Mouse (Mus musculus): Measurements from ENCODE around the gene Slc3a2. TPM values are rescaled to one million over a fixed set of nuclear protein-coding genes. Genes with fewer than 3 reads are reported as not detected.
A peak's percentile ranks its signal among the peaks of the same experiment; 100 is the strongest.

The Slc3a2 gene
- polyA plus RNA-seq, 1 experiment from 2014 or later, result 175 TPM

DNA sequence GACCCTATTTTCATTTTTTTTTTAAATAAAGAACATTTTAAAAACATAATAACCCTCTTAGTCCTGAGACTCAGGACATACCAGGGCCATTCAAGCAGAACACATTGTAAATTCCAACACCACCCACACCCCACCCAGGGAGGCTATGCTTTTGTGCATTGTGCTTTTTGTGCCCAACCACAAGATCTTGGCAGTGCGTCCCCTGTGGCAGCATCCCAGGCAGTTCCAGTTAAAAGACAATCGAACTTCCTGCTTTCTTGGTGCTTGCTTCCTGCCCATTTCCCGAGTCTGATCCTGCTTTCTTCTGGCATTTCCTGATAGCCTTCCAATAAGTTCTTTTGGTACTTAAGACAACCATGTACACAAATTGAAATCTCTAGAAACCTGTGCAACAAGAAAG lies 20.7 kb downstream of the Slc3a2 start:
- Histone ChIP-seq H3K4me2 (no peak overlapping the region), H3K4me1 (replicated peaks) (no peaks in the 10 kb centered on the region), H3K27ac (replicated peaks) (no peak overlapping the region), H3K27me3 (no peaks in the 10 kb centered on the region), H3K9ac (no peak overlapping the region), H3K4me3 (no peak overlapping the region), H3K36me3 (peaks cover 11% of the 10 kb centered on the region), H3K9me3 (no peaks in the 10 kb centered on the region)
- 55% methylated on average over 3 of the region's 3 CpGs for WGBS
- no peak for ATAC-seq (ENCODE audit: low FRiP score, low read depth)

DNA sequence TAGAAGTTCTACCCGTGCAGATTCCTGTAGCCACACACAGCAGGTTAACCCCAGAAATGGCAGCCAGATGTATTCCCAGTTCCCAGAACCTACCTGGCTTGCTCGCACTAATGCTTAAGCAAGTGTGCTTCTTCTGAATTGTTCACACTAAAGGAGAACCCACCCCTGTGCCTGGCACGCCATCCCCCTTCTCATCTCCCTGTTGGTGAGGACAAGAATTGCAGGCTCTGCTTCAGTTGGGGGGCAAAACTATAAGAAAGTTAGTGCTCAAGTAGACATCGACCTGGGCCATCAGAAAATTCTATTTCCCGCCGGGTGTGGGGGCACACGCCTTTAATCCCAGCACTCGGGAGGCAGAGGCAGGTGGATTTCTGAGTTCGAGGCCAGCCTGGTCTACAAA lies 23.5 kb downstream of the Slc3a2 start:
- H3K27me3 ChIP-seq, result no peaks in the 10 kb centered on the region
- H3K4me1 ChIP-seq (replicated peaks), result no peaks in the 10 kb centered on the region
- H3K4me2 ChIP-seq, result no peak overlapping the region
- no peak overlapping the region for H3K4me3 ChIP-seq
- no peaks in the 10 kb centered on the region for H3K36me3 ChIP-seq
- no peak for ATAC-seq (ENCODE audit: low FRiP score, low read depth)
- no peaks in the 10 kb centered on the region for H3K9me3 ChIP-seq
- H3K9ac ChIP-seq, result no peak overlapping the region
- no peak overlapping the region for H3K27ac ChIP-seq (replicated peaks)
- 90% methylated on average over 9 of the region's 9 CpGs for WGBS

DNA sequence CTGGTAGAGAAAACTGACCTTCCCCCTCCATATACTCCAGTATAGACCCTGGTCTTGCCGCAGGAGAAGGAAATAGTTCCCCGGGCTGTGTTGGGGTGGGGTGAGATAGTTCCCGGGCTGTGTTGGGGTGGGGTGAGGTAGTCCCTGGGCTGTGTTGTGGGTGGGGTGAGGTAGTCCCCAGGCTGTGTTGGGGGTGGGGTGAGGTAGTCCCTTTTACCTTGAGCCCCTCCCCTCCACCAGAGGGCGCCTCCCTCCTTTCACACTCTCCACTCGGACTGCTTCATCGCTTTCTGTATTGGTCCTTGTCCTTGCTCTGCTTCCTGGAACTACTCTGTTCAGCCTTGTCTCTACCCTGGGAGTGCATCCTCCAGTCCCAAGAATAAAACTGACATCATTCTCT lies 27.8 kb downstream of the Slc3a2 start:
- ATAC-seq (ENCODE audit: low FRiP score, low read depth), result 0 out of 2 replicates have a peak, but pooled peaks have one; percentile 47
- Histone ChIP-seq H3K9me3 (no peaks in the 10 kb centered on the region), H3K4me3 (no peak overlapping the region), H3K4me1 (replicated peaks) (no peaks in the 10 kb centered on the region), H3K9ac (no peak overlapping the region), H3K4me2 (no peak overlapping the region), H3K27ac (replicated peaks) (no peak overlapping the region), H3K36me3 (no peaks in the 10 kb centered on the region), H3K27me3 (no peaks in the 10 kb centered on the region)
- 57% methylated on average over 6 of the region's 6 CpGs for WGBS

DNA sequence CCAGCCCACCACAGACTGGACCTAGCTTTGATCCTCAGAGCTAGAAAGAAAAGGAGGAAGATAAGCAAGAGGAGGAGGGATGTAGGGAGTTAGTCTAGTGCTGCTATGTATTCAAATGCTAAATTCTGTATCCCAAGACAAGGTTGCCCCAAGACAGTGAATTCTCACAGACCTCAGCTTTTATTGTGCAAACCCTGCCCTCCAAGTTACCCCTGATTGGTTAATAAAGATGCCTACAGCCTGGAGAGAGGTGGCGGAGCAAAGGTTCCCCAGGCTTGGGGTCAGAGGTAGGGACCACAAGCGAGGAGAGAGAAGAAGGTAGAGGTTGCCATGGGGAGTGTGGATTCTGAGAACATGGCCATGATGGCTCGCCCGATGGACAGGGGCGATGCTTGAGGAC lies 30.4 kb downstream of the Slc3a2 start:
- H3K27me3 ChIP-seq, result no peaks in the 10 kb centered on the region
- H3K9me3 ChIP-seq, result no peaks in the 10 kb centered on the region
- 55% methylated on average over 5 of the region's 5 CpGs for WGBS
- no peak for ATAC-seq (ENCODE audit: low FRiP score, low read depth)
- H3K4me2 ChIP-seq, result no peak overlapping the region
- no peak overlapping the region for H3K9ac ChIP-seq
- H3K36me3 ChIP-seq, result no peaks in the 10 kb centered on the region
- H3K27ac ChIP-seq (replicated peaks), result no peak overlapping the region
- H3K4me1 ChIP-seq (replicated peaks), result no peaks in the 10 kb centered on the region
- no peak overlapping the region for H3K4me3 ChIP-seq

DNA sequence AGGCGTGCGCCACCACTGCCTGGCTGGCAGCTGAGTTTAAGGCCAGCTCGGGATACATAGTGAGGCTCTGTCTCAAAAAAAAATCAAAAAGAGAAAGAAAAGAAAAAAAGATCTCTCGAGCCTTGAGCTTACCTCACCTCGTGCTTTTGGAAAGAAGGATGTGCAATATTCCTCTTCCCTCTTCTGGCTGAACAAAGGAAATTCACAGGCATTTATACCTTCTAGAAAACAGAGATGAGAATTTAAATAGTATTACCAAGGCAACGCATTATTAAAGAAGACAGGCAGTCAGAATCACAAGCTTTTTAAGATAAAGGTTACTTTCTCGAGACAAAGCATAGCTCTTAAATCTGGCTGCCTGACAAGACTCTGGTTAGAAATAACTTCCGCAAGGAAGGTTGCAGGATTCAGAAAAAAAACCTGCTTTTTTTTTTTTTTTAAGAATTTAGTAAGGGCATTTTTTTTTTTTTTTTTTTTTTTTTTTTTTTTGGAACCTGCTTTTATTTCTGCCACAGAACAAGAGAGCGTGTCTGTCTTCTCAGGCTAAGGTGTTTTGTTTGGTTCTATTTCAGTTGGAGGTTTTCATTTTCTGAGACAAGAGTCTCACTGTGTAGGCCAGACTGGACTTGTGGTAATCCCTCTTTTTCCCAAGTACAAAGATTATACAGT lies 31.2 kb downstream of the Slc3a2 start:
- no peaks in the 10 kb centered on the region for H3K4me1 ChIP-seq (replicated peaks)
- H3K4me3 ChIP-seq, result no peak overlapping the region
- no peaks in the 10 kb centered on the region for H3K9me3 ChIP-seq
- no peaks in the 10 kb centered on the region for H3K36me3 ChIP-seq
- H3K4me2 ChIP-seq, result no peak overlapping the region
- no peak for ATAC-seq (ENCODE audit: low FRiP score, low read depth)
- WGBS, result 53% methylated on average over 9 of the region's 9 CpGs
- H3K27me3 ChIP-seq, result no peaks in the 10 kb centered on the region
- no peak overlapping the region for H3K9ac ChIP-seq
- H3K27ac ChIP-seq (replicated peaks), result 0 out of 2 replicates have a peak overlapping the region, but pooled peaks have one; percentile 3

DNA sequence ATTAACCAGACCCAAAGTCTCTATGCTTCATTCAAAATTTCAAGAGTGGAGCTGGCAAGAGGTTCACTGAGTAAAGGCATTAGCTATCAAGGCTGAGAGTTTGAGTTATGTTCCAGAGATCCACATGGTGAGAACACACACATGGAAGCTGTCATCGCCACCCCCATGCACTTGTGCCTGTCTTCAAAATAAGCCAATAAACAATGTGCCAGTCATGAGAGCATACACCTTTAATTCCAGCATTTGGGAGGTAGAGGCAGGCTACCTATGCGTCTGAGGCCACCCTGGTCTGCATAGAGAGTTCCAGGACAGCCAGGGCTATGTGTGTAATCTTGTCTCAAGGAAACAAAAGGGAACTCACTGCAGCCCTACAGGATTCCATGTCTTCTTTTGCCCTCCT lies 39.5 kb downstream of the Slc3a2 start:
- WGBS, result 89% methylated on average over 2 of the region's 2 CpGs
- Histone ChIP-seq H3K4me1 (replicated peaks) (no peaks in the 10 kb centered on the region), H3K4me2 (no peak overlapping the region), H3K9me3 (no peaks in the 10 kb centered on the region), H3K9ac (no peak overlapping the region), H3K36me3 (no peaks in the 10 kb centered on the region), H3K27ac (replicated peaks) (no peak overlapping the region), H3K4me3 (no peak overlapping the region), H3K27me3 (no peaks in the 10 kb centered on the region)
- ATAC-seq (ENCODE audit: low FRiP score, low read depth), result no peak

DNA sequence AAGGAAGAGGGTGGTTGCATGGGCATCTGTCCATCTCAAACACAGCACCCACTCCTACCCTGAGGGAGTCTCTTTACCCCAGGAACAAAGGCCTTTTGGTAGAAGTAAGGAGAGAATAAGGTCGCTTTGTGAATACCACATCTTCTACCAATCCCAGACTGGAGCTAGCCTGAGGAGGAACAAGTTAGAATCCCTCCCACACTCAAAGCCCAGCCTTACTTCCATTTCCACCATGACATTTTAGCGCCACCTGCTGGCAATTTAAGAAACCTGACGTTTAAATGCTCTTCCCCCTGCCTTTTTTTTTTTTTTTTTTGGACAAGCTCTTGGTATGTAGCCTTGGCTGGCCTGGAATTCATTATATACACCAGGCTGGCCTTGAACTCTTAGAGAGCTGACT lies 40.2 kb downstream of the Slc3a2 start:
- 0% methylated on average over 3 of the region's 3 CpGs for WGBS
- H3K9me3 ChIP-seq, result no peaks in the 10 kb centered on the region
- no peak overlapping the region for H3K9ac ChIP-seq
- H3K4me3 ChIP-seq, result no peak overlapping the region
- no peaks in the 10 kb centered on the region for H3K4me1 ChIP-seq (replicated peaks)
- no peaks in the 10 kb centered on the region for H3K36me3 ChIP-seq
- H3K27me3 ChIP-seq, result no peaks in the 10 kb centered on the region
- ATAC-seq (ENCODE audit: low FRiP score, low read depth), result peak; percentile 63; the same call in 1 of the 2 replicates
- no peak overlapping the region for H3K4me2 ChIP-seq
- H3K27ac ChIP-seq (replicated peaks), result no peak overlapping the region

DNA sequence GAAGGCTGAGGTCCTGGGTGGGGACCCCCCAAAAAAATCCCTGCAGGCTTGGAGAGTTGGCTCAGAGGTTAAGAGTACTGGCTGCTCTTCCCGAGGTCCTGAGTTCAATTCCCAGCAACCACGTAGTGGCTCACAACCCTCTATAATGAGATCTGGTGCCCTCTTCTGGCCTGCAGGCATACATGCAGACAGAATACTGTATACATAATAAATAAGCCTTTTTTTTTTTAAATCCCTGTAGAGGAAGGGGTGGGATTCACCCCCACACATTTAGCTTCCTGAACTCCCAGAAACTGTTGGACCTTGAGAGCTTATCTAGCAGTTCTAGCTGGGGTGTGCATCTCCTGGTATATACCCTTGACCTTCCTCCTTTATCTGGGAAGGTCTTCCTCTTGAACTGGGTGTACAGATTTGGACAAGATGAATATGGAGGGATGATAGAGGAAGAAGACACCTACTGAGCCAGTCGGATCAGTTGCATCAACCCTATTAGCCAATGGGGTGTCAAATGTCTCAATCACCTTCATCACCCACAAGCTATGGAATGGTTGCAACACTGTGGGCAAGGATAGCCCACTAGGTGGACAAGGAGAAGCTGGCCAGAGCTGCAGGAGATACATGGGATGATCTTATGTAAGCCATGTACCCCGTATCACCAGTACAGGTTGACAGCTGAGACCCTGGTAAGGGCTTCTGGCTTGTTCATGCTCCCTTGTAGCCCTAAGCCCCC lies 41.4 kb downstream of the Slc3a2 start:
- 92% methylated on average over 4 of the region's 4 CpGs for WGBS
- Histone ChIP-seq H3K9ac (no peak overlapping the region), H3K9me3 (no peaks in the 10 kb centered on the region), H3K36me3 (no peaks in the 10 kb centered on the region), H3K27ac (replicated peaks) (no peak overlapping the region), H3K27me3 (no peaks in the 10 kb centered on the region), H3K4me3 (no peak overlapping the region), H3K4me1 (replicated peaks) (no peaks in the 10 kb centered on the region), H3K4me2 (no peak overlapping the region)
- ATAC-seq (ENCODE audit: low FRiP score, low read depth), result no peak

DNA sequence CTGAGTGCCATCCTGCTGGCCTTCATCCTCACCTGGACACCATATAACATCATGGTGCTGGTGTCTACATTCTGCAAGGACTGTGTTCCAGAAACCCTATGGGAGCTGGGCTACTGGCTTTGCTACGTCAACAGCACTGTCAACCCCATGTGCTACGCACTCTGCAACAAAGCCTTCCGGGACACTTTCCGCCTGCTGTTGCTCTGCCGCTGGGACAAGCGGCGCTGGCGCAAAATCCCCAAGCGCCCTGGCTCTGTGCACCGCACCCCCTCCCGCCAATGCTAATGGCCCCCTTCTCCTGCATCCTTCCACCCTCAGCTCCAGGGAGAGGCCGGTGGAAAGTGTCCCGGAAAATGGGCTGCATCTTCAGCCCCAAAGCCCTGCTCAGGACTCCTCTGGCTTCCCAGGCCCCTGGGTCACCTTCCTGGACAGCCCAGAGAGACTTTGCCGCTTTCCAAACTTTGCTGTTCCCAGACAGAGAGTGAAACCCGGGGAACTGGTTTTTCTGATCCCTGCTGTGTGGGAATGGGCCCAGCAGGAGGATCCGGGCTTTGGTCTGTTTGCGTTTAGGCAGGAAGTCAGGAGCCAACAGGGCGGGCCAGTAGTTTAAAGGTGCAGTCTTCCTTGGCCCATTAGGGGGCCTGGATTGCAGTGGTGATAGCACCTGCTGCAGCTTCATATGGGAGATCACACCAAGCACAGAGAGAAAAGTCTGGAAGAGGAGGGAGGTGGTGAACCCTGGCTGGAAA lies 44.0 kb downstream of the Slc3a2 start:
- Histone ChIP-seq H3K9ac (no peak overlapping the region), H3K9me3 (no peaks in the 10 kb centered on the region), H3K4me3 (no peak overlapping the region), H3K27ac (replicated peaks) (no peak overlapping the region), H3K4me2 (no peak overlapping the region), H3K4me1 (replicated peaks) (no peaks in the 10 kb centered on the region), H3K36me3 (no peaks in the 10 kb centered on the region), H3K27me3 (no peaks in the 10 kb centered on the region)
- ATAC-seq (ENCODE audit: low FRiP score, low read depth), result no peak
- WGBS, result 28% methylated on average over 18 of the region's 18 CpGs

DNA sequence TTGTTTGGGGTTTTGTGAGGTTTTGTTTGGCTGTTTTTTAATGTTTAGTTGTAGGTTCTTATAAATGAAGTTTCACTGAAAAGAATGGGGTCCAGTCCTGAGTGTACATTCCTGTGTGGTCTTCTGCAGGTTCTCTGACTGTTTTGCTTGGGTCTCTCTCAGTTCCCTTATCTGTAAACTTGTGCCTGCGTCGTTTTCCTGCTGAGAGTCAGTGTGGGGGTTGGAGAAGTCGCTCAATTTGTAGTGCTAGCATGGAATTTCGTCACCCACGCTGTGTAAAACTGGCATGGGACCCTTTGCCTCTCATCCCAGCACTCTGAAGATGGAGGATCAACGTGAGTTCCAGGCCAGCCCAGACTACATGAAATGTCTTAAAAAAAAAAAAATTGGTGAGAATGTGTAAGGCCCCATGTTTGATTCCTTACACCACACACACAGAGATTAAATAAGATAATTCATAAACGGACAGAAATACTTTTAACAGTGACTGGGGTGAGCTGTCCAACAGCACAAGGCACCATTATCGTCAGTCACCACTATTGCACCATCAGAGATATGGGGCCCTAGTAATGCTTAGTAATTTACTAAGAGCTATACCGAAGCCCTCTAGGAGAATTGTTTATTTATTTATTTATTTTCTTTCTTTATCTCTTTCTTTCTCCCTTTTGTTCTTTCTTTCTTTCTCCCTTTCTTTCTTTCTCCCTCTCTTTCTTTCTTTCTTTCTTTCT lies 49.7 kb downstream of the Slc3a2 start:
- Histone ChIP-seq H3K27ac (replicated peaks) (no peak overlapping the region), H3K36me3 (no peaks in the 10 kb centered on the region), H3K4me3 (no peak overlapping the region), H3K9ac (no peak overlapping the region), H3K4me2 (no peak overlapping the region), H3K27me3 (no peaks in the 10 kb centered on the region), H3K4me1 (replicated peaks) (no peaks in the 10 kb centered on the region), H3K9me3 (no peaks in the 10 kb centered on the region)
- no peak for ATAC-seq (ENCODE audit: low FRiP score, low read depth)
- 80% methylated on average over 9 of the region's 9 CpGs for WGBS

DNA sequence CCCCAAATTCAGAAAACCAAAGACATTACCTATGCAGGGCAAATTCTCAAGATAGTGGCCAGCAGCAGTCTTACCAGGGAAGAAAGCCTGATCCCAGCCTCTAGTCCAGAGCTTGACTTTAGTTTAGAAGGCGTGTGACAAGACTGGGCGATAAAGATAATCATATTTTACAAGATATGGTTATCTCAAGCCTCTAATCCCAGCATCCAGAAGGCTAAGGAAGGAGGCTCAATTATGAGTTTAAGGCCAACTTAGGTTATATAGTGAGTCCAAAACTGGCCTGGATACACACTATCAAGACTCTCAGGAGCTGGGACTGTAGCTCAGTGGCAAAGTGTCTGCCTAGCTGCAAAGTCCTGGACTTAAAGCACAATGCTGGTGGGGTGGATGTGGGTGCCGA lies 50.3 kb downstream of the Slc3a2 start:
- ATAC-seq (ENCODE audit: low FRiP score, low read depth), result no peak
- Histone ChIP-seq H3K9me3 (no peaks in the 10 kb centered on the region), H3K4me3 (no peak overlapping the region), H3K36me3 (no peaks in the 10 kb centered on the region), H3K27me3 (no peaks in the 10 kb centered on the region), H3K9ac (no peak overlapping the region), H3K27ac (replicated peaks) (no peak overlapping the region), H3K4me1 (replicated peaks) (no peaks in the 10 kb centered on the region), H3K4me2 (no peak overlapping the region)
- WGBS, result 95% methylated on average over 3 of the region's 3 CpGs

DNA sequence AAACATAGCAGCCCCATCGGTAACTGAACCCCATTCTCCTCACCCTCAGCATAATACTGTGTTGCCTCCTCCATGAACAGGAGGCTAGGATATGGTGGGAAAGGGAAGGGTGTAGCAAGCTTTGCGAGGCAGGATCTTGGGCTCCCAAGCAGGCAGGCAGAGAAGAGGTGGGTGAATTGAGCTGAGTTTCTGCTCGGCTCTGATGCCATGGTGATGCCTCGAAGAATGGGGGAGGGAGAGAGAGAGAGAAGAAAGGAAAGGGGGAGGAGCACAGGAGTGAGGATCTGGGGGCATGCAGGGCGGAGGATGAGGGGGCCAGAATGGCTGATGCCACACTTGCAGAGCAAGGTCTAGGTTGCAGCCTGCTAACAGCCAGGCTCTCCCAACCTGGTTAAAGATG lies 57.4 kb downstream of the Slc3a2 start:
- no peak overlapping the region for H3K4me2 ChIP-seq

More for the DNA sequence above, 57.4 kb downstream of the Slc3a2 start:
- peaks cover 26% of the 10 kb centered on the region for H3K4me1 ChIP-seq (replicated peaks)
- no peak for ATAC-seq (ENCODE audit: low FRiP score, low read depth)
- H3K27me3 ChIP-seq, result no peaks in the 10 kb centered on the region
- WGBS, result 44% methylated on average over 5 of the region's 5 CpGs
- no peak overlapping the region for H3K9ac ChIP-seq
- H3K9me3 ChIP-seq, result no peaks in the 10 kb centered on the region
- no peak overlapping the region for H3K4me3 ChIP-seq
- no peaks in the 10 kb centered on the region for H3K36me3 ChIP-seq
- no peak overlapping the region for H3K27ac ChIP-seq (replicated peaks)

Data from hindbrain, embryonic 15.5 days (tissue).